Mouse (Mus musculus) NIH3T3 (cell line): ENCODE measurements around the gene Asxl1.
A peak's percentile ranks its signal among the peaks of the same experiment; 100 is the strongest.
"Not testable (repeated sequence)": the region's sequence is repeated elsewhere in the genome, so short reads cannot be mapped to it uniquely, and the experiment has no call there.

Experiments
- DNase-seq: peaks from one replicate; pipeline ENCODE4 v3.0.0-alpha.2; 2012; ENCODE audit warnings: low read depth

Asxl1 gene

DNA sequence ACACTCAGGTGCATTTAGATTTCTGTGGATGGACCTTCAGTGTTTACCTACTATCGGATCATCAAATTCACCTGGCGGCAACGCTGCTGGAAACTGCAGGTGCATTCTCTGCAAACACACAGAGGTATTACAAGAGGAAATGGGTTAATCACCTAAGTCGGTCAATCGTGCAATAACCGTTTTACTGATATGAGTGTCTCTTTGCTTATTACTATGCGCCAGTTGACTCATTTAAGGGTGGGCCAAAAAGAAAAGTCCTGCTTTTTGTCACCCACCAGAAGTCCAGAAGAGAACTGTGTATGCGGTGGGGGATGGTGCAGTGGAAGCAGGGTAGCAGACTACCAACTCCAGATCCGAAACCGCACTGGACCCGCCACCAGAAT is 567 bp upstream of the Asxl1 start:
- no peak for DNase-seq

- peak; percentile 83 for DNase-seq
Observed at GRCm38 (mm10) chr2:153346221-153347182, 873 bp downstream of the Asxl1 start.

DNA sequence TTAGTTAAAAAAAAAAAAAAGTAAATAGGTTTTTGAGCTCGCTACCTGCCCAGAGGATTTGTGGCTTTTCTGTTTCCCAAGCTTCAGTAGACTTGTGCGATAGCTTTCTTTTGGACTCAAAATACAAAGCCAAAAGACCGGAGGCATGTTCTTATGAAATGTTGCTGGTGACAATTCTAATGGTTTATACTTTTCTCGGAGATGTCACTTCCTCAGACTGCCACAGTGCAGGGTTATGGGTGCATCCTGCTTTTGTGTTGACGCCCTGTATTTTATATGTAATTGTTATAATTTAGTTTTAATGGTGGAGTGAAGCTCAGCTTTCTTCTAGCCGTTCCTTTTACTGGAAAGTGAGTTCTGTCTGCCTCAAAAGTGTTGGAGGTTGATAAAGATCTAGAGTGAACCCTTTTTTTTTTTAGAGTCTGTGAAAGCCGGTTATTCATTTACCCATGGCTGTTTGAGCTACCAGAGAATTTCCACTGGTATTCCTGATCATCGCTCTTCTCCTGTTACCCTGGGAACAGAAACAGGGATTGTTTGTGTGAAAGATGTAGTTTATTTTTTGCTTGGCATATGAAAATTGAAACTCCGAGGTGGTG is 1.7 kb downstream of the Asxl1 start:
- DNase-seq = peak; percentile 14

DNA sequence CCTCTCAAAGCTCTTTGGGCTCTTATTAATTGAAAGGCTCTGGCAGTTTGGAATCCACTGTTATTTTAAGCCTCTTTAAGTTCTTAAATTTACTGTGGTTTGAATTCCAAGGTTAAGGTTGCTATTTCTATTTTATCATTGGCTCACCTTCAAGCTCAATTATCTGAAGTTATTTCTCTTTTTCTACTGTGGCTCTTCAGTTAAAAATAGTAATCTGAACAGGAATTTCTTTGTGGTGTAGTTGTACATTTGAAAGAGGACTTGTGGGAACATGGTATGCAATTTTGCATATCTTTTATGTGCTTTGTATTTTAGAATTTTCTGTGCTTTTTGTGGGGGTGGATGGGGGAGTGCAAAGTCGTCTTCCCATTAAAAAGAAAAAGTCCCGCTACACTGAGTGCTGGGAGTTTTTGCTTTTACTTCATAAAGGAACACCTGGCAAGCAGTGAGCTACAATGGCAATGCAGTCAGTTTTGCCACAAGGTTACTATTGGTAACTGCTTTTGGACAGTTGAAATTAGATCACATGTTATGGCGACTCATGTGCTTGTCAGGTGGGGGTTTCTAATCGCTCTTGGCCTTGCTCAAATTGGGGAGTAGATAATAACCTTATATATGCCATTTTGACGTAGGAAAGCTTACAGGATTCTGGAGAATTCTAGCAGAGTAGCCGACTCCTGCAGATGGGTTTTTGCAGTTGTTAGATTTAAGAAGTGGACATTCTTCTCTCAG is 2.6 kb downstream of the Asxl1 start:
- DNase-seq = peak; percentile 54

GRCm38 (mm10) chr2:153350552-153351181 is 5.0 kb downstream of the Asxl1 start:
- DNase-seq = no peak

- DNase-seq = no peak
Observed at GRCm38 (mm10) chr2:153354648-153355047, 9.0 kb downstream of the Asxl1 start.

- DNase-seq = no peak
Observed at GRCm38 (mm10) chr2:153356784-153357183, 11.2 kb downstream of the Asxl1 start.

DNA sequence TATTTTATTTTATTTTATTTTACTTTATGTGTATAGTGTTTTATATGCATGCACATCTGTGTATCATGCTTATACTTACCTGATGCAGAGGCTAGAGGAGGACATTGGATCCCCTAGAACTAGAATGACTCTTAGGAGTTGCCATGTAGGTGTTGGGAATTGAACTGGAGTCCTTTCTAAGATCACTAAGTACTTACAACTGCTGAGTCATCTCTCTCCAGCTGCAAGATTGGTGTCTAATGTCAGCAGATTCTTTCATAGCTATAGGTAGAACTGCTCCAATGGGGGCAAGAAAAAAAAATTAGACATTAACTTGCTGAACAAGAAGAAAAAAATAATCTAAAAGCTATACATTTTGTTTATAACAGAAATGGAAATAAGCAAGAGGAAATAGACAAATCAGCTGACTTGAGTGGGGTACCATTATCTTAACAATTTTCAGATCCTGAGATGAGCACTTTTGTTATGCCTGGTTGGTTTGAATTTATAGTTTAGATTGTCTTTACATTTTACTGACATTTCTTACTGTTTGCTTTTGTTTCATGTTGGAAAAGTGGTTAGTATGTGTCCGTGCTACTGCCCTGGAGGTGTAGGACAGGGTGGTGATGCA is 15.6 kb downstream of the Asxl1 start:
- DNase-seq = no peak

DNA sequence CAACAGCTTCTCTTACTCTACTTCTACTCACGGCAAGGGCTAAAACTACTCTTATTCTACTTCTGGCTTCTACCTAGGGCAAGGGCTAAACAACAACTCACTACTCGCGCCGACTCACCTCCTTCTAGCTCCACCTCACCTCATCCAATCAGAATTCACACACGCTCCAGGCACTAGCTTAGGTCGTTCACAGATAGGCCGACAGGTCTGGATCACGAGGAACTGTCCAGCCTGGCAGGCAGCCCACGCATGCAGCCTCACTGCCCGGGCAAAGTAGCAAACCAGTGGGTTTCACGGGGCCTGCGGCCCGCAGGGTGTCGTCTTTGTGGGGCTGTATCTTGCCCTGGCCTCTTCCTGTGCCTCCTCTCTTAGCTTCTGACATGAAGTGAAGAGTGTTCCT is 18.9 kb downstream of the Asxl1 start:
- DNase-seq = not testable (repeated sequence)

DNA sequence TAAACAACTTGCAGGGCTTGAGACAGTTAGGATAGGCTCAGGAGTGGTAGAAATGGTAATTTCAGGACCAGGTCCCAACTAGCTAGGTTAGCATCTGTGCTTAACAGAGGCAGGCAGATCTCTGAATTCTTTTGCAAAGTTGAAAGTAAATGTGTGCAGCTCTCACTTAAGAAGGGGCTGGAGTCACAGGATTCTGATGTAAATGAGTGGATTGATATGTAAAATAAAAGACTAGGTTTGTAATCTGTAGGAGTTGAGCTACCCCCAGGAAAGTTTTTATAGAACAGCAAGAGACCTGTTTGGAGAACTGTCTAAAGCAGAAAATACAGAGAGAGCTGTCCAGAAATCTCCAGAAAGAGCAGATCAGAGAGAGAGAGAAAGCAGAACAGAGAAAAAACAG is 25.2 kb downstream of the Asxl1 start:
- no peak for DNase-seq

GRCm38 (mm10) chr2:153375380-153375779 is 29.8 kb downstream of the Asxl1 start:
- DNase-seq = no peak

GRCm38 (mm10) chr2:153380479-153380878 is 34.9 kb downstream of the Asxl1 start:
- no peak for DNase-seq

- DNase-seq = no peak
Observed at GRCm38 (mm10) chr2:153389831-153390230, 44.2 kb downstream of the Asxl1 start.

DNA sequence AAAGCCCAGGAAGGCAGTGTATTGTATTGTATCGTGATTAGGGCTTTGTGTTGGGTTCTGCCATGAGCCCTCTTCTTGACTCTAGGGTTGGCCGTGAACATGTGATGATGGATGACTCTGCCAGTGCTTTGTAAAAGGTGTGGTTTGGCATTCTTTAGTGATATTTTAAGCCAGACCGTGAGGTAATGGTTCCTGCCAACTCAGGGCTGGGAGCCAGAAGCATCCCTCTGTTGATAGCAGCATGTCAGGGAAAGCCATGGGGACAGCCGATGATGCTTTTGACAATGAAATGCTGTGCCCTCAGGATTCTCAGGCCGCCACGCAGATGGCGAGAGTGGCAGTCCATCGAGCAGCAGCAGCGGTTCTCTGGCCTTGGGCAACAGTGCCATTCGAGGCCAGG is 47.4 kb downstream of the Asxl1 start:
- DNase-seq = no peak

DNA sequence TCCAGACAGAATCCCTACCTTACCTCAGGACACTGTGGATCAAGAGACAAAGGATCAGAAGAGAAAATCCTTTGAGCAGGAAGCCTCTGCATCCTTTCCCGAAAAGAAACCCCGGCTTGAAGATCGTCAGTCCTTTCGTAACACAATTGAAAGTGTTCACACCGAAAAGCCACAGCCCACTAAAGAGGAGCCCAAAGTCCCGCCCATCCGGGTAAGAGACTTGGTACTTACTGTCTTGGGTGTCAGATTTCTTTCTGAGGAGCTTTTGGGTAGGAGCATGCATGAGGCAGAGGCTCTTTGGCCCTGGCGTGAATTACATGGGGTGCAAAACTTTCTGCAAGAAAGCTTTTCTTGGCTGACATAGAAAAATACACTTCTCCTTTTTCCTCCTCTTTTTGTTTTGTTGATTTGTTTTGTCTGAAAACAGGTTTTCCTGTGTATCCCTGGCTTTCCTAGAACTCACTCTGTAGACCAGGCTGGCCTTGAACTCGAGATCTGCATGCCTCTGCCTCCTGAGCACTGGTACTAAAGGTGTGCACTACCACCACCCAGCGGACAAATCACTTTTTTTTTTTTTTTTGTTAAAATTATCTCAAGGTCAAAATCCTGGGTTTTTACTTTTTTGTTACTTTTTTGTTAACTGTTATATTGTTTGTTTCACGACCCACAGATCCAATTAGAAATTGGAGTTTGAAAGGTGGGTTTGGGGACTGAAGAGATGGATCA is 52.3 kb downstream of the Asxl1 start:
- DNase-seq = no peak

DNA sequence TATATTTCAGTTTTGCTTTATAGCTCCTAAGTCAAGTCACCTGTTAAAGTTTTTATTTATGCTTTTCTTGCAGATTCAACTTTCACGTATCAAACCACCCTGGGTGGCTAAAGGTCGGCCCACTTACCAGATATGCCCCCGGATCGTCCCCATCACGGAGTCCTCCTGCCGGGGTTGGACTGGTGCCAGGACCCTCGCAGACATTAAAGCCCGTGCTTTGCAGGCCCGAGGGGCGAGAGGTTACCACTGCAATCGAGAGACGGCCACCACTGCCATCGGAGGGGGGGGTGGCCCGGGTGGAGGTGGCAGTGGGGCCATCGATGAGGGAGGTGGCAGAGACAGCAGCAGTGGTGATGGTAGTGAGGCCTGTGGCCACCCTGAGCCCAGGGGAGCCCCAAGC is 53.5 kb downstream of the Asxl1 start:
- DNase-seq = no peak

- no peak for DNase-seq
Observed at GRCm38 (mm10) chr2:153404062-153404461, 58.4 kb downstream of the Asxl1 start.

GRCm38 (mm10) chr2:153404882-153405281 is 59.3 kb downstream of the Asxl1 start:
- no peak for DNase-seq

GRCm38 (mm10) chr2:153406882-153407281 is 61.3 kb downstream of the Asxl1 start:
- no peak for DNase-seq

- no peak for DNase-seq
Observed at GRCm38 (mm10) chr2:153408971-153409370, 63.3 kb downstream of the Asxl1 start.

- no peak for DNase-seq
Observed at GRCm38 (mm10) chr2:153411557-153411956, 65.9 kb downstream of the Asxl1 start.
